Mouse (Mus musculus) liver, embryonic 12.5 days (tissue): Measurements from ENCODE around the gene Trpm3. TPM values are rescaled to one million over a fixed set of nuclear protein-coding genes. Genes with fewer than 3 reads are reported as not detected.
"Not testable (repeated sequence)": the region's sequence is repeated elsewhere in the genome, so short reads cannot be mapped to it uniquely, and the experiment has no call there.

Source experiments
- ATAC-seq: fragments of 200-750 bp; cut with Nextera tagmentation; 2 replicates; pipeline ENCODE4 v1.8.0; 2017; ENCODE audit warnings: moderate number of reproducible peaks, mild to moderate bottlenecking, moderate library complexity
- H3K27ac ChIP-seq: fragments of 300-500 bp; sonication (generic); 2 replicates; pipeline ENCODE4 v1.5.1; 2016; ENCODE audit warnings: mild to moderate bottlenecking
- H3K27me3 ChIP-seq: fragments of 300-500 bp; sonication (generic); replicated peaks from 2 replicates; pipeline ENCODE4 v1.6.1; 2016; ENCODE audit warnings: mild to moderate bottlenecking, moderate library complexity
- H3K36me3 ChIP-seq: fragments of 300-500 bp; sonication (generic); 2 replicates; pipeline ENCODE4 v1.6.1; 2016; ENCODE audit warnings: mild to moderate bottlenecking, moderate library complexity
- H3K4me1 ChIP-seq: fragments of 300-500 bp; sonication (generic); 2 replicates; pipeline ENCODE4 v1.6.1; 2016
- H3K4me2 ChIP-seq: fragments of 300-500 bp; sonication (generic); 2 replicates; pipeline ENCODE4 v1.6.1; 2016; ENCODE audit warnings: mild to moderate bottlenecking, moderate library complexity
- H3K4me3 ChIP-seq: fragments of 300-500 bp; sonication (generic); 2 replicates; pipeline ENCODE4 v1.5.1; 2016; ENCODE audit warnings: mild to moderate bottlenecking, moderate library complexity
- H3K9ac ChIP-seq: fragments of 300-500 bp; sonication (generic); 2 replicates; pipeline ENCODE4 v1.6.1; 2016; ENCODE audit warnings: mild to moderate bottlenecking, moderate library complexity
- H3K9me3 ChIP-seq: fragments of 300-500 bp; sonication (generic); replicated peaks from 2 replicates; pipeline ENCODE4 v1.6.1; 2016; ENCODE audit warnings: mild to moderate bottlenecking, moderate library complexity
- WGBS: fragments of 180-500 bp; shearing (Covaris S2); methylation state at CpG from one replicate; pipeline ENCODE4 v1.1.7; 2016; ENCODE audit not compliant: insufficient replicate concordance; 5-methylcytosine and 5-hydroxymethylcytosine counted together
- polyA plus RNA-seq: library from polyadenylated mRNA; unstranded; fragments of >200 nt; fragmentation: Nextera tagmentation; extraction: Ambion mirVana; gene quantifications from 2 replicates; pipeline ENCODE4 v1.2.1, GENCODE M21; 2016

Trpm3 gene
- polyA plus RNA-seq, 1 experiment from 2014 or later, result not detected

GRCm38 (mm10) chr19:23028283-23028682 is 889.4 kb downstream of the Trpm3 start:
- no peak for ATAC-seq
- Histone ChIP-seq H3K4me2 (no peak overlapping the region), H3K27ac (no peak overlapping the region), H3K9me3 (no peaks in the 10 kb centered on the region), H3K27me3 (no peaks in the 10 kb centered on the region), H3K9ac (no peak overlapping the region), H3K36me3 (no peaks in the 10 kb centered on the region), H3K4me3 (no peak overlapping the region), H3K4me1 (no peaks in the 10 kb centered on the region)
- WGBS, result 63% methylated on average over 5 of the region's 5 CpGs

- not testable (repeated sequence) for H3K4me2 ChIP-seq, H3K36me3 ChIP-seq, H3K4me1 ChIP-seq, H3K9ac ChIP-seq, ATAC-seq, H3K27ac ChIP-seq, H3K4me3 ChIP-seq, H3K9me3 ChIP-seq, H3K27me3 ChIP-seq
- WGBS, result 56% methylated on average over 1 of the region's 1 CpGs
These were observed 894.5 kb downstream of the Trpm3 start for GRCm38 (mm10) chr19:23033343-23033742.

GRCm38 (mm10) chr19:23034117-23034516 is 895.3 kb downstream of the Trpm3 start:
- WGBS, result 46% methylated on average over 5 of the region's 5 CpGs
- no peak overlapping the region for H3K4me3 ChIP-seq
- H3K9ac ChIP-seq, result no peak overlapping the region
- H3K27ac ChIP-seq, result no peak overlapping the region
- no peaks in the 10 kb centered on the region for H3K4me1 ChIP-seq
- no peak overlapping the region for H3K4me2 ChIP-seq
- H3K27me3 ChIP-seq, result no peaks in the 10 kb centered on the region
- no peaks in the 10 kb centered on the region for H3K36me3 ChIP-seq
- H3K9me3 ChIP-seq, result no peaks in the 10 kb centered on the region
- no peak for ATAC-seq

- H3K36me3 ChIP-seq, result no peaks in the 10 kb centered on the region
- no peak for ATAC-seq
- H3K4me2 ChIP-seq, result no peak overlapping the region
- WGBS, result 76% methylated on average over 4 of the region's 4 CpGs
- no peaks in the 10 kb centered on the region for H3K4me1 ChIP-seq
- no peaks in the 10 kb centered on the region for H3K9me3 ChIP-seq
- no peak overlapping the region for H3K27ac ChIP-seq
- H3K9ac ChIP-seq, result no peak overlapping the region
- no peak overlapping the region for H3K4me3 ChIP-seq
- H3K27me3 ChIP-seq, result no peaks in the 10 kb centered on the region
These were observed 896.1 kb downstream of the Trpm3 start for GRCm38 (mm10) chr19:23034933-23035332.

GRCm38 (mm10) chr19:23035786-23036185 is 896.9 kb downstream of the Trpm3 start:
- H3K4me3 ChIP-seq, result no peak overlapping the region
- H3K27ac ChIP-seq, result no peak overlapping the region
- H3K4me1 ChIP-seq, result no peaks in the 10 kb centered on the region
- no peak for ATAC-seq
- no peak overlapping the region for H3K4me2 ChIP-seq
- H3K9ac ChIP-seq, result no peak overlapping the region
- no peaks in the 10 kb centered on the region for H3K36me3 ChIP-seq
- H3K27me3 ChIP-seq, result no peaks in the 10 kb centered on the region
- no peaks in the 10 kb centered on the region for H3K9me3 ChIP-seq
- WGBS, result 63% methylated on average over 3 of the region's 3 CpGs

GRCm38 (mm10) chr19:23036782-23037477 is 898.1 kb downstream of the Trpm3 start:
- H3K27ac ChIP-seq, result no peak overlapping the region
- H3K9me3 ChIP-seq, result no peaks in the 10 kb centered on the region
- H3K4me3 ChIP-seq, result no peak overlapping the region
- no peak overlapping the region for H3K9ac ChIP-seq
- H3K36me3 ChIP-seq, result no peaks in the 10 kb centered on the region
- no peak for ATAC-seq
- H3K4me2 ChIP-seq, result no peak overlapping the region
- no peaks in the 10 kb centered on the region for H3K27me3 ChIP-seq
- H3K4me1 ChIP-seq, result no peaks in the 10 kb centered on the region
- WGBS, result 39% methylated on average over 11 of the region's 11 CpGs

GRCm38 (mm10) chr19:23037499-23037898 is 898.7 kb downstream of the Trpm3 start:
- H3K27ac ChIP-seq, result no peak overlapping the region
- H3K4me2 ChIP-seq, result no peak overlapping the region
- ATAC-seq, result no peak
- H3K4me1 ChIP-seq, result no peaks in the 10 kb centered on the region
- no peaks in the 10 kb centered on the region for H3K9me3 ChIP-seq
- WGBS, result 70% methylated on average over 14 of the region's 14 CpGs
- H3K4me3 ChIP-seq, result no peak overlapping the region
- H3K27me3 ChIP-seq, result no peaks in the 10 kb centered on the region
- H3K9ac ChIP-seq, result no peak overlapping the region
- no peaks in the 10 kb centered on the region for H3K36me3 ChIP-seq

- ATAC-seq, result no peak
- H3K9ac ChIP-seq, result no peak overlapping the region
- H3K4me3 ChIP-seq, result no peak overlapping the region
- 79% methylated on average over 2 of the region's 2 CpGs for WGBS
- no peaks in the 10 kb centered on the region for H3K36me3 ChIP-seq
- H3K4me2 ChIP-seq, result no peak overlapping the region
- no peak overlapping the region for H3K27ac ChIP-seq
- H3K9me3 ChIP-seq, result no peaks in the 10 kb centered on the region
- H3K27me3 ChIP-seq, result no peaks in the 10 kb centered on the region
- no peaks in the 10 kb centered on the region for H3K4me1 ChIP-seq
These were observed 899.5 kb downstream of the Trpm3 start for GRCm38 (mm10) chr19:23038321-23038720.

GRCm38 (mm10) chr19:23041483-23042167 is 902.8 kb downstream of the Trpm3 start:
- ATAC-seq, result no peak
- no peak overlapping the region for H3K4me2 ChIP-seq
- H3K27ac ChIP-seq, result no peak overlapping the region
- 61% methylated on average over 6 of the region's 6 CpGs for WGBS
- H3K4me3 ChIP-seq, result no peak overlapping the region
- no peaks in the 10 kb centered on the region for H3K4me1 ChIP-seq
- H3K36me3 ChIP-seq, result no peaks in the 10 kb centered on the region
- no peaks in the 10 kb centered on the region for H3K9me3 ChIP-seq
- H3K9ac ChIP-seq, result no peak overlapping the region
- no peaks in the 10 kb centered on the region for H3K27me3 ChIP-seq

- H3K4me1 ChIP-seq, result no peaks in the 10 kb centered on the region
- no peak for ATAC-seq
- 48% methylated on average over 6 of the region's 6 CpGs for WGBS
These were observed 903.4 kb downstream of the Trpm3 start for GRCm38 (mm10) chr19:23042168-23042733.

GRCm38 (mm10) chr19:23043699-23044098 is 904.9 kb downstream of the Trpm3 start:
- ATAC-seq, result no peak
- Histone ChIP-seq H3K9ac (no peak overlapping the region), H3K27me3 (no peaks in the 10 kb centered on the region), H3K36me3 (no peaks in the 10 kb centered on the region), H3K4me3 (no peak overlapping the region), H3K9me3 (no peaks in the 10 kb centered on the region), H3K27ac (no peak overlapping the region), H3K4me2 (no peak overlapping the region), H3K4me1 (no peaks in the 10 kb centered on the region)

More at GRCm38 (mm10) chr19:23042168-23042733, 903.4 kb downstream of the Trpm3 start:
- Histone ChIP-seq H3K9me3 (no peaks in the 10 kb centered on the region), H3K4me3 (no peak overlapping the region), H3K4me2 (no peak overlapping the region), H3K36me3 (no peaks in the 10 kb centered on the region), H3K27ac (no peak overlapping the region), H3K27me3 (no peaks in the 10 kb centered on the region), H3K9ac (no peak overlapping the region)
